Mouse (Mus musculus): Measurements from ENCODE around the gene Gm5485.

DNA sequence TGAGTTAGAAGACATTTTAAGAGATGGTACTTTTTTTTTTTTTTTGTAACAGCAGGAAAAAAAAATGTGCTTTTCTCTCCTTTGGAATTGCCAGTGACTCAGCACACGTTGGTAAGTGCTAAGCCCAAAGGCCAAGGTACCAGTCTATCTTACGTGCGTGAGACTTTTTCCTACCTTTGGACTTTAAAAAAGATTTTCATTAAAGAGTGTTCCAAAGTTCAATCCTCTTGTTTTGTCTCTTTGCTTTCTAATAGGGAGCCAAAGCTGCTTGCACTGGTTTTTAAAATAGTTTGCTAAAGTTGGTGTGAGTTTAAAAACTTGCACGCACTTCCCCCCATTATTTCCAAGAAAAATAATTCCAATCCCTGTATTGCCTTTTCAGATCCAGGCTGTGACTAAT, 11.9 kb upstream of the Gm5485 start:
- TF ChIP-seq CTCF (IDR thresholded peaks at IDR 0.05; ENCODE audit: low read depth): no peak
- TF ChIP-seq EP300 (optimal IDR thresholded peaks at IDR 0.05): no peak
